Mouse (Mus musculus) inflammation-experienced regulatory T-cells, adult 6 months (primary cell): ENCODE data around the gene Fnbp1. TPM values are rescaled to one million over a fixed set of nuclear protein-coding genes. Genes with fewer than 3 reads are reported as not detected.

ENCODE experiments used
- ATAC-seq: one replicate; pipeline ENCODE4 v1.8.0; 2017
- polyA plus RNA-seq, 3 experiments: library from polyadenylated mRNA; unstranded; fragments of 100-300 nt; shearing (Covaris generic); gene quantifications; one replicate each; pipeline ENCODE4 v1.2.1; 2017

Fnbp1 gene
- polyA plus RNA-seq, 3 experiments from 2014 or later = 86.1 to 123 (median 103) TPM

- peak; percentile 59 for ATAC-seq
Measured at GRCm38 (mm10) chr2:31061868-31062628, 79.8 kb downstream of the Fnbp1 start.

GRCm38 (mm10) chr2:31060787-31061730 is 80.7 kb downstream of the Fnbp1 start:
- peak; percentile 71 for ATAC-seq

- ATAC-seq = no peak
Measured at GRCm38 (mm10) chr2:31060271-31060670, 81.5 kb downstream of the Fnbp1 start.

GRCm38 (mm10) chr2:31058443-31058842 is 83.4 kb downstream of the Fnbp1 start:
- ATAC-seq = no peak

- ATAC-seq = no peak
Measured at GRCm38 (mm10) chr2:31057549-31058177, 84.1 kb downstream of the Fnbp1 start.

GRCm38 (mm10) chr2:31056070-31056469 is 85.7 kb downstream of the Fnbp1 start:
- ATAC-seq = no peak

GRCm38 (mm10) chr2:31053851-31054340 is 87.9 kb downstream of the Fnbp1 start:
- no peak for ATAC-seq

GRCm38 (mm10) chr2:31053426-31053825 is 88.4 kb downstream of the Fnbp1 start:
- ATAC-seq = no peak

GRCm38 (mm10) chr2:31052441-31052840 is 89.4 kb downstream of the Fnbp1 start:
- ATAC-seq = no peak

GRCm38 (mm10) chr2:31048037-31048436 is 93.8 kb downstream of the Fnbp1 start:
- ATAC-seq = no peak

GRCm38 (mm10) chr2:31043856-31044255 is 98.0 kb downstream of the Fnbp1 start:
- no peak for ATAC-seq

- ATAC-seq = no peak
Measured at GRCm38 (mm10) chr2:31042881-31043280, 98.9 kb downstream of the Fnbp1 start.

- no peak for ATAC-seq
Measured at GRCm38 (mm10) chr2:31041386-31041785, 100.4 kb downstream of the Fnbp1 start.

GRCm38 (mm10) chr2:31040487-31040886 is 101.3 kb downstream of the Fnbp1 start:
- no peak for ATAC-seq

- ATAC-seq = no peak
Measured at GRCm38 (mm10) chr2:31040043-31040442, 101.8 kb downstream of the Fnbp1 start.

- ATAC-seq = no peak
Measured at GRCm38 (mm10) chr2:31036811-31037210, 105.0 kb downstream of the Fnbp1 start.

GRCm38 (mm10) chr2:31031972-31032371 is 109.8 kb downstream of the Fnbp1 start:
- no peak for ATAC-seq

- ATAC-seq = peak; percentile 79
Measured at GRCm38 (mm10) chr2:31026642-31027041, 115.2 kb downstream of the Fnbp1 start.

GRCm38 (mm10) chr2:31025458-31025857 is 116.3 kb downstream of the Fnbp1 start:
- ATAC-seq = no peak

- ATAC-seq = peak; percentile 49
Measured at GRCm38 (mm10) chr2:31024618-31025370, 117.0 kb downstream of the Fnbp1 start.

- no peak for ATAC-seq
Measured at GRCm38 (mm10) chr2:31023940-31024339, 117.9 kb downstream of the Fnbp1 start.

GRCm38 (mm10) chr2:31020202-31020601 is 121.6 kb downstream of the Fnbp1 start:
- no peak for ATAC-seq
